Mouse (Mus musculus) MEL (cell line): ENCODE results near the gene Aaas. TPM values are rescaled to one million over a fixed set of nuclear protein-coding genes. Genes with fewer than 3 reads are reported as not detected.

Experiments used
- DNase-seq: peaks from one replicate; pipeline ENCODE4 v3.0.0; 2011; ENCODE audit warnings: low read depth, low spot score
- H3K27ac ChIP-seq: 2 replicates; pipeline ENCODE4 v1.5.1; 2012; ENCODE audit warnings: low read depth, mild to moderate bottlenecking, control low read depth, low read length, moderate library complexity; ENCODE audit not compliant: control insufficient read depth
- H3K27me3 ChIP-seq, 2 experiments: fragments of 150-350 bp in 1 of 2; sonication (generic) in 1 of 2; 2 replicates each; pipeline ENCODE4 v1.6.1; 2012; ENCODE audit warnings: low read length in 2 of 2, mild to moderate bottlenecking in 2 of 2, improper control_type of control experiment in 1 of 2, moderate library complexity in 1 of 2; ENCODE audit not compliant: insufficient read depth in 2 of 2, control insufficient read depth in 1 of 2
- H3K36me3 ChIP-seq, 2 experiments: 2 replicates each; pipeline ENCODE4 v1.6.1; 2012 to 2014; ENCODE audit warnings: low read length in 2 of 2, improper control_type of control experiment in 1 of 2, inconsistent platforms in 1 of 2, mild to moderate bottlenecking in 1 of 2; ENCODE audit not compliant: insufficient read depth in 2 of 2, control insufficient read depth in 1 of 2
- H3K4me1 ChIP-seq, 2 experiments: fragments of 150-350 bp in 1 of 2; sonication (generic) in 1 of 2; 2 replicates each; pipeline ENCODE4 v1.6.1; 2012; ENCODE audit warnings: low read length in 2 of 2, improper control_type of control experiment in 1 of 2, mild to moderate bottlenecking in 1 of 2; ENCODE audit not compliant: insufficient read depth in 2 of 2, control insufficient read depth in 1 of 2
- H3K4me3 ChIP-seq, 2 experiments: fragments of 150-350 bp in 1 of 2; sonication (generic) in 1 of 2; 2 replicates each; pipeline ENCODE4 v1.5.1; 2012; ENCODE audit warnings: low read depth in 2 of 2, low read length in 2 of 2, mild to moderate bottlenecking in 2 of 2, moderate library complexity in 2 of 2, control low read depth in 1 of 2, improper control_type of control experiment in 1 of 2; ENCODE audit not compliant: control insufficient read depth in 1 of 2, insufficient read depth in 1 of 2
- H3K79me2 ChIP-seq: 2 replicates; pipeline ENCODE4 v1.6.1; 2012; ENCODE audit warnings: mild to moderate bottlenecking, low read length, moderate library complexity; ENCODE audit not compliant: control insufficient read depth, poor library complexity, insufficient read depth
- H3K9ac ChIP-seq: 2 replicates; pipeline ENCODE4 v1.6.1; 2012; ENCODE audit warnings: low read depth, mild to moderate bottlenecking, control low read depth, low read length, moderate library complexity; ENCODE audit not compliant: control insufficient read depth, poor library complexity, severe bottlenecking
- H3K9me3 ChIP-seq: fragments of 150-350 bp; sonication (generic); replicated peaks from 2 replicates; pipeline ENCODE4 v1.6.1; 2012; ENCODE audit warnings: mild to moderate bottlenecking, low read length, improper control_type of control experiment, moderate library complexity; ENCODE audit not compliant: insufficient read depth
- CHD2 ChIP-seq: IDR thresholded peaks from 2 replicates; pipeline ENCODE4 v1.6.1; 2011; ENCODE audit warnings: low read length, improper control_type of control experiment
- EP300 ChIP-seq, 2 experiments: IDR thresholded peaks; 2 replicates each; pipeline ENCODE4 v1.6.1; 2011; ENCODE audit warnings: improper control_type of control experiment in 2 of 2, low read length in 2 of 2, low read depth in 1 of 2, mild to moderate bottlenecking in 1 of 2
- GABPA ChIP-seq: IDR thresholded peaks from 2 replicates; pipeline ENCODE4 v1.6.1; 2012; ENCODE audit warnings: low read depth, mild to moderate bottlenecking, inconsistent platforms, low read length, improper control_type of control experiment, moderate library complexity
- KAT2A ChIP-seq: conservative IDR thresholded peaks from 2 replicates; pipeline ENCODE4 v1.6.1; 2012; ENCODE audit warnings: low read depth, low read length, improper control_type of control experiment, inconsistent platforms
- MAFK ChIP-seq: IDR thresholded peaks from 2 replicates; pipeline ENCODE4 v1.6.1; 2011; ENCODE audit warnings: low read depth, mild to moderate bottlenecking, low read length, improper control_type of control experiment, borderline replicate concordance
- MAX ChIP-seq: IDR thresholded peaks from 2 replicates; pipeline ENCODE4 v1.6.1; 2011; ENCODE audit warnings: low read length, improper control_type of control experiment
- MAZ ChIP-seq: IDR thresholded peaks from 2 replicates; pipeline ENCODE4 v1.6.1; 2012; ENCODE audit warnings: low read depth, mild to moderate bottlenecking, inconsistent platforms, low read length, improper control_type of control experiment
- MXI1 ChIP-seq: IDR thresholded peaks from 2 replicates; pipeline ENCODE4 v1.6.1; 2011; ENCODE audit warnings: mild to moderate bottlenecking, low read depth, low read length, improper control_type of control experiment
- MYB ChIP-seq: IDR thresholded peaks from 2 replicates; pipeline ENCODE4 v1.6.1; 2011; ENCODE audit warnings: mild to moderate bottlenecking, low read depth, low read length, improper control_type of control experiment
- MYC ChIP-seq: IDR thresholded peaks from 2 replicates; pipeline ENCODE4 v1.6.1; 2011; ENCODE audit warnings: low read depth, mild to moderate bottlenecking, low read length, improper control_type of control experiment, moderate library complexity
- POLR2AphosphoS2 ChIP-seq: IDR thresholded peaks from 2 replicates; pipeline ENCODE4 v1.6.1; 2011; ENCODE audit warnings: low read length, improper control_type of control experiment
- POLR2AphosphoS5 ChIP-seq: IDR thresholded peaks from 2 replicates; pipeline ENCODE4 v1.6.1; 2012; ENCODE audit warnings: low read depth, borderline replicate concordance, mild to moderate bottlenecking, inconsistent platforms, low read length, moderate library complexity, mixed read lengths
- RCOR1 ChIP-seq: IDR thresholded peaks from 2 replicates; pipeline ENCODE4 v1.6.1; 2012; ENCODE audit warnings: low read depth, mild to moderate bottlenecking, inconsistent platforms, low read length, improper control_type of control experiment
- SMC3 ChIP-seq: IDR thresholded peaks from 2 replicates; pipeline ENCODE4 v1.6.1; 2011; ENCODE audit warnings: low read depth, low read length, improper control_type of control experiment
- TBP ChIP-seq: IDR thresholded peaks from 2 replicates; pipeline ENCODE4 v1.8.0; 2011; ENCODE audit warnings: low read depth, low read length, improper control_type of control experiment
- TCF12 ChIP-seq: IDR thresholded peaks from 2 replicates; pipeline ENCODE4 v1.6.1; 2014; ENCODE audit warnings: low read depth, mild to moderate bottlenecking, inconsistent platforms, low read length, improper control_type of control experiment, moderate library complexity
- UBTF ChIP-seq: IDR thresholded peaks from 2 replicates; pipeline ENCODE4 v1.6.1; 2012; ENCODE audit warnings: low read depth, mild to moderate bottlenecking, inconsistent platforms, low read length, improper control_type of control experiment, moderate library complexity, borderline replicate concordance; ENCODE audit not compliant: insufficient read depth
- USF2 ChIP-seq, 2 experiments: IDR thresholded peaks; 2 replicates each; pipeline ENCODE4 v1.6.1; 2011 to 2012; ENCODE audit warnings: improper control_type of control experiment in 2 of 2, low read length in 2 of 2, borderline replicate concordance in 1 of 2, inconsistent platforms in 1 of 2, low read depth in 1 of 2, mild to moderate bottlenecking in 1 of 2; ENCODE audit not compliant: insufficient read depth in 1 of 2
- ZC3H11A ChIP-seq: IDR thresholded peaks from 2 replicates; pipeline ENCODE4 v1.6.1; 2012; ENCODE audit warnings: low read depth, mild to moderate bottlenecking, inconsistent platforms, low read length, improper control_type of control experiment
- ZKSCAN1 ChIP-seq: IDR thresholded peaks from 2 replicates; pipeline ENCODE4 v1.6.1; 2012; ENCODE audit warnings: low read depth, mild to moderate bottlenecking, inconsistent platforms, low read length, improper control_type of control experiment, moderate library complexity
- polyA plus RNA-seq, 2 experiments: library from polyadenylated mRNA; stranded (reverse) in 1 of 2; unstranded in 1 of 2; fragments of >175 nt in 1 of 2; fragments of >200 nt in 1 of 2; gene quantifications; 2 replicates each; pipeline versions ENCODE4 v1.2.1 to v1.2.4; 2012; ENCODE audit warnings: low replicate concordance in 2 of 2, low read depth in 1 of 2; ENCODE audit not compliant: insufficient read length in 2 of 2, insufficient read depth in 1 of 2, missing spikeins in 1 of 2
- total RNA-seq: library from RNA; depleted of rRNA; stranded (reverse); fragments of 300-350 nt; gene quantifications from 2 replicates; pipeline ENCODE4 v1.2.3, GENCODE M21; 2012

The Aaas gene
- total and polyA plus RNA-seq, 3 experiments: 48.7 to 205 TPM; not detected in 1

GRCm38 (mm10) chr15:102355871-102356441 lies 5.4 kb upstream of the Aaas start:
- DNase-seq: no peak
- H3K27ac ChIP-seq: no peak overlapping the region
- H3K9ac ChIP-seq: no peak overlapping the region
- no peak overlapping the region for H3K4me3 ChIP-seq
- no peaks in the 10 kb centered on the region for H3K36me3 ChIP-seq
- peaks cover 8 to 10% of the 10 kb centered on the region in 2 experiments; a peak in 3 of 4 replicates for H3K27me3 ChIP-seq
- peaks cover 0 to 4% of the 10 kb centered on the region in 2 experiments; a peak in 2 of 4 replicates for H3K4me1 ChIP-seq
- no peaks in the 10 kb centered on the region for H3K9me3 ChIP-seq
- no peaks in the 10 kb centered on the region for H3K79me2 ChIP-seq
- TF ChIP-seq MXI1: no peak
- TF ChIP-seq MAX: no peak
- no peak for TF ChIP-seq MYB
- TF ChIP-seq MAFK: no peak
- TF ChIP-seq POLR2AphosphoS5: no peak
- TF ChIP-seq ZKSCAN1: no peak
- TF ChIP-seq TBP: no peak
- TF ChIP-seq POLR2AphosphoS2: no peak
- TF ChIP-seq GABPA: no peak
- no peak for TF ChIP-seq TCF12
- TF ChIP-seq ZC3H11A: no peak
- TF ChIP-seq SMC3: no peak

GRCm38 (mm10) chr15:102355134-102355870 lies 4.7 kb upstream of the Aaas start:
- no peak for DNase-seq
- Histone ChIP-seq H3K27ac (no peak overlapping the region), H3K27me3 (peaks cover 7 to 10% of the 10 kb centered on the region in 2 experiments; a peak in 3 of 4 replicates), H3K79me2 (peaks cover 1% of the 10 kb centered on the region; the same call in 1 of the 2 replicates), H3K4me1 (peaks cover 0 to 4% of the 10 kb centered on the region in 2 experiments; a peak in 2 of 4 replicates), H3K36me3 (no peaks in the 10 kb centered on the region), H3K9ac (no peak overlapping the region), H3K9me3 (no peaks in the 10 kb centered on the region), H3K4me3 (no peak overlapping the region)
- TF ChIP-seq TBP (no peak), MYC (no peak), EP300 (IDR thresholded peaks at IDR 0.05; ENCODE audit: low read depth in 1 of 2, low read length in 2 of 2) (no peak), ZC3H11A (no peak), USF2 (IDR thresholded peaks at IDR 0.05; ENCODE audit: borderline replicate concordance in 1 of 2, insufficient read depth in 1 of 2, low read depth in 1 of 2, low read length in 2 of 2) (no peak), UBTF (no peak), MAZ (no peak), RCOR1 (no peak), CHD2 (no peak), POLR2AphosphoS2 (no peak), MAFK (no peak), POLR2AphosphoS5 (no peak), KAT2A (no peak)
